8 mouse cellular contexts compared by ENCODE assay signal in the genomic region with DNA sequence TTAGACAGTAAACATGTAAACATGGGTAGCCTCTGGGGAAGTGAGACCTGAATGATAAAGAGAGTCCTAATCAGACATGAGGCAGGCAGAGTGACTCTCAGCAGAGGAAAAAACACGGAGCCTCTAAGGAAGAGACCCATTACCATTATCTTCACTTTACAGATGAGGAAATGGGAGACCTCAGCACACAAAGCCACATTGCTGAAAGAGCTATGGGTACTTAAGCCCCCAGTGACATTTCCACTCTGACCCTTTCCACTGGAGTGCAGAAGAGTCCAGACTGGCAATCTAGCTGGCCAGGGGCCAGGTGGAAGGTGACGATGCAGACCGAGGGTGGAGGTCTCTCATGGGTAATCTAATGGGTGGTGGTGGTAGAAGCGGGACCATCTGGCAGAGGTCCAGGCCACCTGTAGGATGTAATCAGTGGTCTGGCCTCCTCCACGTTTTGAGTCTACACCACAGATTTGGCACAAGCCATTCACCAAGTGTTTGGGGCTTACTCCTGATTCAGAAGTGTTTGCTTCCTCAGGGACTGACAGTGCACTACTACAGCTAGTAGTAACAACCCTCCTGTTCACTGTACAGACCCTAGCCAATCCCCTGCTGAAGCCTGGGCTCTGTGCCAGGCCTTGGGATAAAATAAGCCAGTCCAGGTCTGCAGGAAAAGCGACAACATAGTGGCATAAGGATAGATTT. TPM values are rescaled to one million over a fixed set of nuclear protein-coding genes. Genes with fewer than 3 reads are reported as not detected.
DNase-seq lines count a peak whose midpoint lies in the region; ATAC-seq and TF ChIP-seq lines count a peak whose summit lies in the region.

No protein-coding gene starts in this region.

- H3K9ac ChIP-seq in embryonic facial prominence, embryonic 13.5 days: no peak overlapping the region
- no peak overlapping the region for H3K9ac ChIP-seq in hindbrain, embryonic 12.5 days
- peak overlapping the region; percentile 73 for H3K9ac ChIP-seq in liver, embryonic 12.5 days
- H3K9ac ChIP-seq in stomach, embryonic 16.5 days (ENCODE audit: low read length): peak overlapping the region; percentile 46

- H3K4me3 ChIP-seq in left cerebral cortex, adult 2 months: no peak overlapping the region
- H3K4me3 ChIP-seq in embryonic facial prominence, embryonic 13.5 days: no peak overlapping the region
- no peak overlapping the region for H3K4me3 ChIP-seq in hindbrain, embryonic 12.5 days
- peak overlapping the region; percentile 33 for H3K4me3 ChIP-seq in liver, embryonic 12.5 days
- H3K4me3 ChIP-seq in stomach, embryonic 16.5 days (replicated peaks; ENCODE audit: low read length): no peak overlapping the region

- TF ChIP-seq CTCF in left cerebral cortex, adult 2 months (IDR thresholded peaks at IDR 0.05): no peak

- DNase-seq in left cerebral cortex, adult 2 months (ENCODE audit: extremely low spot score in 1 of 2, low spot score in 2 of 2): no peak
- no peak for DNase-seq in left cerebral cortex, postnatal 36 days (ENCODE audit: low spot score in 2 of 2)
- peak; percentile 34 for DNase-seq in NIH3T3 (ENCODE audit: low read depth)
- no peak for DNase-seq in B cell, adult 2 months

- H3K36me3 ChIP-seq in embryonic facial prominence, embryonic 13.5 days: peaks cover 23% of the 10 kb centered on the region
- H3K36me3 ChIP-seq in hindbrain, embryonic 12.5 days: peaks cover 24% of the 10 kb centered on the region
- H3K36me3 ChIP-seq in liver, embryonic 12.5 days: peaks cover 70% of the 10 kb centered on the region
- H3K36me3 ChIP-seq in stomach, embryonic 16.5 days (ENCODE audit: control insufficient read depth, insufficient read depth, low read length): no peaks in the 10 kb centered on the region

- H3K4me2 ChIP-seq in embryonic facial prominence, embryonic 13.5 days: peak overlapping the region; percentile 11; the same call in 1 of the 2 replicates
- no peak overlapping the region for H3K4me2 ChIP-seq in hindbrain, embryonic 12.5 days (replicated peaks)
- peak overlapping the region; percentile 65 for H3K4me2 ChIP-seq in liver, embryonic 12.5 days
- no peak overlapping the region for H3K4me2 ChIP-seq in stomach, embryonic 16.5 days (ENCODE audit: low read depth, low read length)

- WGBS in embryonic facial prominence, embryonic 13.5 days: 45% methylated on average over 6 of the region's 6 CpGs
- WGBS in hindbrain, embryonic 12.5 days: 66% methylated on average over 6 of the region's 6 CpGs
- WGBS in liver, embryonic 12.5 days (ENCODE audit: insufficient replicate concordance): 18% methylated on average over 6 of the region's 6 CpGs
- 22% methylated on average over 6 of the region's 6 CpGs for WGBS in stomach, embryonic 16.5 days

- ATAC-seq in embryonic facial prominence, embryonic 13.5 days (ENCODE audit: insufficient number of reproducible peaks, insufficient read depth, low FRiP score, low TSS enrichment, low read depth): no peak
- peak; percentile 31; the same call in 1 of the 2 replicates for ATAC-seq in hindbrain, embryonic 12.5 days (ENCODE audit: low FRiP score)
- ATAC-seq in liver, embryonic 12.5 days: peak; percentile 79
- peak; percentile 43; the same call in 1 of the 2 replicates for ATAC-seq in stomach, embryonic 16.5 days (ENCODE audit: insufficient read depth, low FRiP score)

- no peaks in the 10 kb centered on the region for H3K9me3 ChIP-seq in embryonic facial prominence, embryonic 13.5 days
- H3K9me3 ChIP-seq in hindbrain, embryonic 12.5 days (replicated peaks): no peaks in the 10 kb centered on the region
- no peaks in the 10 kb centered on the region for H3K9me3 ChIP-seq in liver, embryonic 12.5 days (replicated peaks)
- no peaks in the 10 kb centered on the region for H3K9me3 ChIP-seq in stomach, embryonic 16.5 days (replicated peaks; ENCODE audit: control insufficient read depth, low read length)

- peak overlapping the region; percentile 87 for H3K27ac ChIP-seq in left cerebral cortex, adult 2 months
- H3K27ac ChIP-seq in embryonic facial prominence, embryonic 13.5 days: peak overlapping the region; percentile 69
- peak overlapping the region; percentile 44 for H3K27ac ChIP-seq in hindbrain, embryonic 12.5 days
- H3K27ac ChIP-seq in liver, embryonic 12.5 days: peak overlapping the region; percentile 100
- peak overlapping the region; percentile 86 for H3K27ac ChIP-seq in stomach, embryonic 16.5 days (ENCODE audit: low read length)

- H3K4me1 ChIP-seq in embryonic facial prominence, embryonic 13.5 days: peaks cover 61% of the 10 kb centered on the region
- H3K4me1 ChIP-seq in hindbrain, embryonic 12.5 days: peaks cover 51% of the 10 kb centered on the region
- H3K4me1 ChIP-seq in liver, embryonic 12.5 days: peaks cover 100% of the 10 kb centered on the region
- peaks cover 55% of the 10 kb centered on the region for H3K4me1 ChIP-seq in stomach, embryonic 16.5 days (ENCODE audit: control insufficient read depth, insufficient read depth, low read length)

- no peaks in the 10 kb centered on the region for H3K27me3 ChIP-seq in embryonic facial prominence, embryonic 13.5 days
- no peaks in the 10 kb centered on the region for H3K27me3 ChIP-seq in hindbrain, embryonic 12.5 days
- no peaks in the 10 kb centered on the region for H3K27me3 ChIP-seq in liver, embryonic 12.5 days (replicated peaks)
- no peaks in the 10 kb centered on the region for H3K27me3 ChIP-seq in stomach, embryonic 16.5 days (ENCODE audit: control insufficient read depth, insufficient read depth, low read length)

- intact Hi-C loops in left cerebral cortex, adult 2 months (cut with DNase I): no loop called here
- intact Hi-C loops in left cerebral cortex, postnatal 36 days (cut with DNase I): no loop called here

RNA-seq across cellular contexts. Expression of a gene that starts 13.8 kb away (rescaled TPM):
- total RNA-seq in left cerebral cortex, adult 2 months (2021): 100 to 1,000 TPM; 133 to 135 TPM
- 100 to 1,000 TPM; 128 to 133 TPM for total RNA-seq in left cerebral cortex, postnatal 36 days (2021)
- 100 and 102 TPM in 2 replicates for polyA plus RNA-seq in embryonic facial prominence, embryonic 13.5 days (2015; fragmentation: Nextera tagmentation; extraction: Ambion mirVana)
- 155 and 166 TPM in 2 replicates for polyA plus RNA-seq in hindbrain, embryonic 12.5 days (2016; fragmentation: Nextera tagmentation; extraction: Ambion mirVana)
- polyA plus RNA-seq in liver, embryonic 12.5 days (2016; fragmentation: Nextera tagmentation; extraction: Ambion mirVana): 127 and 137 TPM in 2 replicates
- 78.1 and 88.8 TPM in 2 replicates for polyA plus RNA-seq in stomach, embryonic 16.5 days (2015; fragmentation: Nextera tagmentation; extraction: Ambion mirVana)

RNA-seq across cellular contexts. Expression of a gene that starts 30.0 kb away (rescaled TPM):
- 1 to 10 TPM; 2.5 to 3.0 TPM for total RNA-seq in left cerebral cortex, adult 2 months (2021)
- 1 to 10 TPM; 3.2 to 3.6 TPM for total RNA-seq in left cerebral cortex, postnatal 36 days (2021)
- polyA plus RNA-seq in embryonic facial prominence, embryonic 13.5 days (2015; fragmentation: Nextera tagmentation; extraction: Ambion mirVana): 86.4 and 86.6 TPM in 2 replicates
- polyA plus RNA-seq in hindbrain, embryonic 12.5 days (2016; fragmentation: Nextera tagmentation; extraction: Ambion mirVana): 81.5 and 87.9 TPM in 2 replicates
- 88.0 and 89.9 TPM in 2 replicates for polyA plus RNA-seq in liver, embryonic 12.5 days (2016; fragmentation: Nextera tagmentation; extraction: Ambion mirVana)
- polyA plus RNA-seq in stomach, embryonic 16.5 days (2015; fragmentation: Nextera tagmentation; extraction: Ambion mirVana): 59.8 and 60.6 TPM in 2 replicates

Comparison
In these comparisons a context has a peak if more than half of its experiments do, and no peak if none do; other contexts are left out.
1. H3K27ac ChIP-seq: peak in every context shown above with its lines; median percentile 100 in liver, embryonic 12.5 days; 87 in left cerebral cortex, adult 2 months; 86 in stomach, embryonic 16.5 days; 69 in embryonic facial prominence, embryonic 13.5 days; 44 in hindbrain, embryonic 12.5 days.
2. H3K4me2 ChIP-seq: peak in embryonic facial prominence, embryonic 13.5 days (single experiment) and liver, embryonic 12.5 days (single experiment); none in hindbrain, embryonic 12.5 days (single experiment) and stomach, embryonic 16.5 days (single experiment).
3. H3K9ac ChIP-seq: peak in liver, embryonic 12.5 days (single experiment) and stomach, embryonic 16.5 days (single experiment); none in embryonic facial prominence, embryonic 13.5 days (single experiment) and hindbrain, embryonic 12.5 days (single experiment).